Mouse (Mus musculus) heart, embryonic 14.5 days (tissue): ENCODE results near the gene Gm7137. TPM values are rescaled to one million over a fixed set of nuclear protein-coding genes. Genes with fewer than 3 reads are reported as not detected.
"Not testable (repeated sequence)": the region's sequence is repeated elsewhere in the genome, so short reads cannot be mapped to it uniquely, and the experiment has no call there.

Experiments used
- ATAC-seq: fragments of 200-750 bp; cut with Nextera tagmentation; 2 replicates; pipeline ENCODE4 v1.8.0; 2017; ENCODE audit warnings: low read depth, moderate TSS enrichment; ENCODE audit not compliant: insufficient number of reproducible peaks, insufficient read depth, low FRiP score
- H3K27ac ChIP-seq, 2 experiments: fragments of 200-500 bp in 1 of 2; fragments of 300-500 bp in 1 of 2; sonication (generic) in 1 of 2; replicated peaks in 1 of 2; 2 replicates each; pipeline ENCODE4 v1.5.1; 2012 to 2014; ENCODE audit warnings: low read depth in 2 of 2, low read length in 2 of 2, control low read depth in 1 of 2, mild to moderate bottlenecking in 1 of 2, mixed read lengths in 1 of 2; ENCODE audit not compliant: control insufficient read depth in 1 of 2, insufficient read depth in 1 of 2
- H3K27me3 ChIP-seq: fragments of 300-500 bp; sonication (generic); 2 replicates; pipeline ENCODE4 v1.6.1; 2014; ENCODE audit warnings: mild to moderate bottlenecking, low read length, control low read depth; ENCODE audit not compliant: control insufficient read depth, insufficient read depth
- H3K36me3 ChIP-seq: fragments of 300-500 bp; sonication (generic); 2 replicates; pipeline ENCODE4 v1.6.1; 2014; ENCODE audit warnings: mild to moderate bottlenecking, control low read depth, low read length, mixed read lengths; ENCODE audit not compliant: control insufficient read depth, insufficient read depth
- H3K4me1 ChIP-seq, 2 experiments: fragments of 200-500 bp in 1 of 2; fragments of 300-500 bp in 1 of 2; sonication (generic) in 1 of 2; 2 replicates each; pipeline ENCODE4 v1.6.1; 2012 to 2014; ENCODE audit warnings: low read length in 2 of 2, control low read depth in 1 of 2, mixed read lengths in 1 of 2; ENCODE audit not compliant: control insufficient read depth in 2 of 2, insufficient read depth in 2 of 2
- H3K4me2 ChIP-seq: fragments of 300-500 bp; sonication (generic); 2 replicates; pipeline ENCODE4 v1.6.1; 2014; ENCODE audit warnings: mild to moderate bottlenecking, low read length
- H3K4me3 ChIP-seq, 2 experiments: fragments of 200-500 bp in 1 of 2; fragments of 300-500 bp in 1 of 2; sonication (generic) in 1 of 2; 2 replicates each; pipeline ENCODE4 v1.5.1; 2012 to 2014; ENCODE audit warnings: low read length in 2 of 2, mild to moderate bottlenecking in 2 of 2, control low read depth in 1 of 2, low read depth in 1 of 2, moderate library complexity in 1 of 2; ENCODE audit not compliant: control insufficient read depth in 1 of 2, insufficient read depth in 1 of 2
- H3K9ac ChIP-seq: fragments of 300-500 bp; sonication (generic); 2 replicates; pipeline ENCODE4 v1.6.1; 2014; ENCODE audit warnings: mild to moderate bottlenecking, low read length
- H3K9me3 ChIP-seq: fragments of 300-500 bp; sonication (generic); 2 replicates; pipeline ENCODE4 v1.6.1; 2016; ENCODE audit warnings: low read length, control low read depth; ENCODE audit not compliant: control insufficient read depth
- WGBS: fragments of 180-500 bp; shearing (Covaris S2); extraction: QIAGEN DNeasy Blood & Tissue Kit; methylation state at CpG from one replicate; pipeline ENCODE4 v1.1.7; 2014; 5-methylcytosine and 5-hydroxymethylcytosine counted together
- polyA plus RNA-seq: library from polyadenylated mRNA; unstranded; fragments of >200 nt; fragmentation: Nextera tagmentation; extraction: Ambion mirVana; gene quantifications from 2 replicates; pipeline ENCODE4 v1.2.1, GENCODE M21; 2014

Gene Gm7137
- polyA plus RNA-seq, 1 experiment from 2014 or later = not detected

- no CpG with 5 or more reads among the region's 1 CpGs for WGBS
- not testable (repeated sequence) for H3K4me1 ChIP-seq
These were observed 5.6 kb downstream of the Gm7137 start, which contains the start of gene Gm3250 for GRCm38 (mm10) chr10:77782442-77782841. Gene Gm3250 (minus strand): TSS chr10:77782542.

GRCm38 (mm10) chr10:77776844-77777243, 11.2 kb downstream of the Gm7137 start, which contains the start of gene Gm7138:
Gene Gm7138 (minus strand): TSS chr10:77776944.
- not testable (repeated sequence) for H3K9me3 ChIP-seq, ATAC-seq, H3K4me2 ChIP-seq, H3K27ac ChIP-seq, H3K36me3 ChIP-seq, H3K9ac ChIP-seq, H3K4me3 ChIP-seq, H3K27me3 ChIP-seq, H3K4me1 ChIP-seq
- WGBS = 50% methylated on average over 1 of the region's 1 CpGs

More at GRCm38 (mm10) chr10:77782442-77782841, 5.6 kb downstream of the Gm7137 start, which contains the start of gene Gm3250:
- not testable (repeated sequence) for H3K9me3 ChIP-seq, H3K4me3 ChIP-seq, H3K9ac ChIP-seq, ATAC-seq, H3K27ac ChIP-seq, H3K4me2 ChIP-seq, H3K27me3 ChIP-seq, H3K36me3 ChIP-seq

- H3K27ac ChIP-seq, H3K27me3 ChIP-seq, H3K9ac ChIP-seq, ATAC-seq, H3K36me3 ChIP-seq, H3K9me3 ChIP-seq, H3K4me1 ChIP-seq, H3K4me3 ChIP-seq, H3K4me2 ChIP-seq: not testable (repeated sequence)
- WGBS = 30% methylated on average over 1 of the region's 3 CpGs
These were observed 15.9 kb downstream of the Gm7137 start for GRCm38 (mm10) chr10:77772142-77772541.

GRCm38 (mm10) chr10:77771225-77771624, 16.8 kb downstream of the Gm7137 start, which contains the start of gene Gm3238:
Gene Gm3238 (minus strand): TSS chr10:77771325.
- H3K27ac ChIP-seq, H3K9ac ChIP-seq, H3K4me2 ChIP-seq, H3K36me3 ChIP-seq, H3K4me3 ChIP-seq, H3K27me3 ChIP-seq, H3K9me3 ChIP-seq, ATAC-seq, H3K4me1 ChIP-seq: not testable (repeated sequence)
- WGBS = 67% methylated on average over 1 of the region's 1 CpGs

- Histone ChIP-seq H3K27ac (no peak overlapping the region), H3K4me3 (no peak overlapping the region), H3K36me3 (no peaks in the 10 kb centered on the region), H3K4me1 (no peaks in the 10 kb centered on the region), H3K9me3 (no peaks in the 10 kb centered on the region; the same call in 1 of the 2 replicates), H3K27me3 (no peaks in the 10 kb centered on the region), H3K9ac (no peak overlapping the region), H3K4me2 (no peak overlapping the region)
- peak; percentile 50; the same call in 1 of the 2 replicates for ATAC-seq
- 76% methylated on average over 1 of the region's 1 CpGs for WGBS
These were observed 18.3 kb downstream of the Gm7137 start for GRCm38 (mm10) chr10:77769727-77770126.

GRCm38 (mm10) chr10:77759582-77759981, 28.4 kb downstream of the Gm7137 start, which contains the start of gene Gm3233:
Gene Gm3233 (minus strand): TSS chr10:77759682.
- H3K4me2 ChIP-seq, H3K9ac ChIP-seq, H3K4me1 ChIP-seq, H3K4me3 ChIP-seq, ATAC-seq, H3K27me3 ChIP-seq, H3K9me3 ChIP-seq, H3K36me3 ChIP-seq, H3K27ac ChIP-seq: not testable (repeated sequence)
- no CpG with 5 or more reads among the region's 1 CpGs for WGBS

- Histone ChIP-seq H3K4me1 (no peaks in the 10 kb centered on the region), H3K27ac (no peak overlapping the region), H3K4me3 (no peak overlapping the region), H3K27me3 (no peaks in the 10 kb centered on the region), H3K9me3 (no peaks in the 10 kb centered on the region), H3K36me3 (no peaks in the 10 kb centered on the region), H3K4me2 (no peak overlapping the region), H3K9ac (no peak overlapping the region)
- ATAC-seq = no peak
These were observed 34.6 kb downstream of the Gm7137 start for GRCm38 (mm10) chr10:77753448-77753847.

GRCm38 (mm10) chr10:77752312-77752711, 35.7 kb downstream of the Gm7137 start:
- H3K4me2 ChIP-seq, H3K36me3 ChIP-seq, H3K4me3 ChIP-seq, ATAC-seq, H3K9ac ChIP-seq, H3K27ac ChIP-seq, H3K9me3 ChIP-seq, H3K4me1 ChIP-seq, H3K27me3 ChIP-seq: not testable (repeated sequence)
- 59% methylated on average over 3 of the region's 3 CpGs for WGBS
